Mouse (Mus musculus) MEL (cell line): Measurements from ENCODE around the gene Olfr1137.

Experiments used
- ELF1 ChIP-seq: IDR thresholded peaks from 2 replicates; pipeline ENCODE4 v1.6.1; 2014; ENCODE audit warnings: low read depth, mild to moderate bottlenecking, inconsistent platforms, low read length, improper control_type of control experiment, moderate library complexity
- GABPA ChIP-seq: IDR thresholded peaks from 2 replicates; pipeline ENCODE4 v1.6.1; 2012; ENCODE audit warnings: low read depth, mild to moderate bottlenecking, inconsistent platforms, low read length, improper control_type of control experiment, moderate library complexity
- MAFK ChIP-seq: IDR thresholded peaks from 2 replicates; pipeline ENCODE4 v1.6.1; 2011; ENCODE audit warnings: low read depth, mild to moderate bottlenecking, low read length, improper control_type of control experiment, borderline replicate concordance
- SMC3 ChIP-seq: IDR thresholded peaks from 2 replicates; pipeline ENCODE4 v1.6.1; 2011; ENCODE audit warnings: low read depth, low read length, improper control_type of control experiment
- ZMIZ1 ChIP-seq: IDR thresholded peaks from 2 replicates; pipeline ENCODE4 v1.6.1; 2012; ENCODE audit warnings: low read depth, mild to moderate bottlenecking, inconsistent platforms, low read length, improper control_type of control experiment, moderate library complexity
- ZNF384 ChIP-seq: IDR thresholded peaks from 2 replicates; pipeline ENCODE4 v1.6.1; 2012; ENCODE audit warnings: low read depth, mild to moderate bottlenecking, inconsistent platforms, low read length, improper control_type of control experiment

- TF ChIP-seq GABPA: no peak
- TF ChIP-seq ZNF384: no peak
- TF ChIP-seq ZMIZ1: no peak
- no peak for TF ChIP-seq ELF1
- no peak for TF ChIP-seq SMC3
- no peak for TF ChIP-seq MAFK
These were observed 19.1 kb downstream of the Olfr1137 start, which contains the start of gene Olfr1136 for GRCm38 (mm10) chr2:87693847-87694246.
